Mouse (Mus musculus): ENCODE results near the gene Tmem50b. TPM values are rescaled to one million over a fixed set of nuclear protein-coding genes. Genes with fewer than 3 reads are reported as not detected.

Gene Tmem50b
- polyA plus RNA-seq, 1 experiment: 37.8 TPM

- no peaks in the 10 kb centered on the region for H3K36me3 ChIP-seq (ENCODE audit: control insufficient read depth, insufficient read depth, low read length)
- DNase-seq: no peak
- H3K27ac ChIP-seq (ENCODE audit: control insufficient read depth, insufficient read depth, low read length): no peak overlapping the region
- H3K27me3 ChIP-seq (ENCODE audit: control insufficient read depth, insufficient read depth, low read length): no peaks in the 10 kb centered on the region
- peaks cover 6% of the 10 kb centered on the region; the same call in 1 of the 2 replicates for H3K4me1 ChIP-seq (replicated peaks; ENCODE audit: control insufficient read depth, insufficient read depth, low read length)
- TF ChIP-seq POLR2A (IDR thresholded peaks at IDR 0.05; ENCODE audit: control insufficient read depth, extremely low read depth, insufficient read depth, low read length, poor library complexity): no peak
- no peak for TF ChIP-seq CTCF (IDR thresholded peaks at IDR 0.05; ENCODE audit: borderline replicate concordance, control insufficient read depth, extremely low read depth, insufficient read depth, low read length, poor library complexity)
- H3K4me3 ChIP-seq (ENCODE audit: control insufficient read depth, insufficient read depth, low read length): no peak overlapping the region
- WGBS: 58% methylated on average over 9 of the region's 9 CpGs
These were observed 4.1 kb upstream of the Tmem50b start for GRCm38 (mm10) chr16:91601693-91602092.

DNA sequence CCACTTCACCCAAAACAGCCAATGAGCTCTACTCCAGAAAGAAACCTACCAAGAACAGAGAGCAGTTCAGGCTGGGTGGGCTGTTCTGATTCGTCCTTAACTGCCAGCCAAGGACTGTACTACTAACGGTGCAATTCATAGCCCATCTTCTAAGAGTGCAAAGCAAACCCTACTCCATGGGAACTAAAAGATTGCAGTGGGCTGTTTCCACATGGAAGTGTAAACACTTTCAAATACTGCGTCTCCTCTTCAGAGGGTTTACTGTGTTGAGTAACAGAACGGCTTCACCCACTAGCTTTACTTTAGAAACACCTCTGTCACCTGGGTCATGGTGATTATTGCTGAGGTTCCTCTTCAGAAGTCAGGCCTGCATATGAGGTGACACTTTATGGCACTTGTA lies 3.5 kb upstream of the Tmem50b start:
- H3K27ac ChIP-seq (ENCODE audit: control insufficient read depth, insufficient read depth, low read length): no peak overlapping the region
- DNase-seq: no peak
- no peak for TF ChIP-seq CTCF (IDR thresholded peaks at IDR 0.05; ENCODE audit: borderline replicate concordance, control insufficient read depth, extremely low read depth, insufficient read depth, low read length, poor library complexity)
- no peak for TF ChIP-seq POLR2A (IDR thresholded peaks at IDR 0.05; ENCODE audit: control insufficient read depth, extremely low read depth, insufficient read depth, low read length, poor library complexity)
- peaks cover 7% of the 10 kb centered on the region; the same call in 1 of the 2 replicates for H3K4me1 ChIP-seq (replicated peaks; ENCODE audit: control insufficient read depth, insufficient read depth, low read length)
- WGBS: 91% methylated on average over 4 of the region's 4 CpGs
- no peak overlapping the region for H3K4me3 ChIP-seq (ENCODE audit: control insufficient read depth, insufficient read depth, low read length)
- H3K36me3 ChIP-seq (ENCODE audit: control insufficient read depth, insufficient read depth, low read length): no peaks in the 10 kb centered on the region
- H3K27me3 ChIP-seq (ENCODE audit: control insufficient read depth, insufficient read depth, low read length): no peaks in the 10 kb centered on the region

- Histone ChIP-seq H3K27ac (ENCODE audit: control insufficient read depth, insufficient read depth, low read length) (no peak overlapping the region), H3K27me3 (ENCODE audit: control insufficient read depth, insufficient read depth, low read length) (no peaks in the 10 kb centered on the region), H3K4me1 (replicated peaks; ENCODE audit: control insufficient read depth, insufficient read depth, low read length) (peaks cover 17% of the 10 kb centered on the region), H3K4me3 (ENCODE audit: control insufficient read depth, insufficient read depth, low read length) (no peak overlapping the region), H3K36me3 (ENCODE audit: control insufficient read depth, insufficient read depth, low read length) (no peaks in the 10 kb centered on the region)
- no peak for DNase-seq
- TF ChIP-seq POLR2A (IDR thresholded peaks at IDR 0.05; ENCODE audit: control insufficient read depth, extremely low read depth, insufficient read depth, low read length, poor library complexity): no peak
- TF ChIP-seq CTCF (IDR thresholded peaks at IDR 0.05; ENCODE audit: borderline replicate concordance, control insufficient read depth, extremely low read depth, insufficient read depth, low read length, poor library complexity): no peak
These were observed 1.6 kb upstream of the Tmem50b start for GRCm38 (mm10) chr16:91599242-91599641.

- Histone ChIP-seq H3K36me3 (ENCODE audit: control insufficient read depth, insufficient read depth, low read length) (no peaks in the 10 kb centered on the region), H3K27me3 (ENCODE audit: control insufficient read depth, insufficient read depth, low read length) (no peaks in the 10 kb centered on the region), H3K4me1 (replicated peaks; ENCODE audit: control insufficient read depth, insufficient read depth, low read length) (peaks cover 39% of the 10 kb centered on the region), H3K27ac (ENCODE audit: control insufficient read depth, insufficient read depth, low read length) (no peak overlapping the region), H3K4me3 (ENCODE audit: control insufficient read depth, insufficient read depth, low read length) (peak overlapping the region; percentile 68)
- TF ChIP-seq POLR2A (IDR thresholded peaks at IDR 0.05; ENCODE audit: control insufficient read depth, extremely low read depth, insufficient read depth, low read length, poor library complexity) (no peak), CTCF (IDR thresholded peaks at IDR 0.05; ENCODE audit: borderline replicate concordance, control insufficient read depth, extremely low read depth, insufficient read depth, low read length, poor library complexity) (no peak)
- under 1% methylated on average over 73 of the region's 75 CpGs for WGBS
- peak; percentile 39 for DNase-seq
These were observed 575 bp downstream of the Tmem50b start for GRCm38 (mm10) chr16:91596779-91597671.

DNA sequence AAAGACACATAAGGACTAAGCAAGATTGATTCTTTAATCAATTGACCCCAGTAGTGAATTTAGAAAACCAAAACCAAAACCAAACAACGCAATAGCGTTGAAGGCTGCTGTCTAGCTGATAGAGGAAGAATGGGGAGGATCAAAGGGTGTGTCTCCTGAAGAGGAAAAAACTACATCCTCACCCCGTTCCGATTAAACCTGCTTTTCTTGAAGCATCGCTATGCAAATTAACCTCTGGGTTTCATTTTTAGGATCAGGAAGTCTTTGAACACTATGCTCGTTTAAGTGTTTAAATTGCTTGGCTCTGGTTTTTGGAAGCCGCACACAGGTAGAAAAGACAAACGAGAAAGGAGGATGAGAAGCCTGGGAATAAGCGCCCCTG lies 1.2 kb downstream of the Tmem50b start:
- Histone ChIP-seq H3K36me3 (ENCODE audit: control insufficient read depth, insufficient read depth, low read length) (no peaks in the 10 kb centered on the region), H3K4me1 (replicated peaks; ENCODE audit: control insufficient read depth, insufficient read depth, low read length) (peaks cover 41% of the 10 kb centered on the region), H3K27me3 (ENCODE audit: control insufficient read depth, insufficient read depth, low read length) (no peaks in the 10 kb centered on the region), H3K27ac (ENCODE audit: control insufficient read depth, insufficient read depth, low read length) (no peak overlapping the region), H3K4me3 (ENCODE audit: control insufficient read depth, insufficient read depth, low read length) (peak overlapping the region; percentile 68)
- TF ChIP-seq CTCF (IDR thresholded peaks at IDR 0.05; ENCODE audit: borderline replicate concordance, control insufficient read depth, extremely low read depth, insufficient read depth, low read length, poor library complexity) (no peak), POLR2A (IDR thresholded peaks at IDR 0.05; ENCODE audit: control insufficient read depth, extremely low read depth, insufficient read depth, low read length, poor library complexity) (no peak)
- DNase-seq: no peak
- 4% methylated on average over 9 of the region's 9 CpGs for WGBS

GRCm38 (mm10) chr16:91595076-91595475 lies 2.5 kb downstream of the Tmem50b start:
- Histone ChIP-seq H3K27me3 (ENCODE audit: control insufficient read depth, insufficient read depth, low read length) (no peaks in the 10 kb centered on the region), H3K4me3 (ENCODE audit: control insufficient read depth, insufficient read depth, low read length) (no peak overlapping the region), H3K27ac (ENCODE audit: control insufficient read depth, insufficient read depth, low read length) (no peak overlapping the region; the same call in 1 of the 2 replicates), H3K4me1 (replicated peaks; ENCODE audit: control insufficient read depth, insufficient read depth, low read length) (peaks cover 44% of the 10 kb centered on the region), H3K36me3 (ENCODE audit: control insufficient read depth, insufficient read depth, low read length) (no peaks in the 10 kb centered on the region)
- no peak for DNase-seq
- 85% methylated on average over 6 of the region's 6 CpGs for WGBS
- TF ChIP-seq CTCF (IDR thresholded peaks at IDR 0.05; ENCODE audit: borderline replicate concordance, control insufficient read depth, extremely low read depth, insufficient read depth, low read length, poor library complexity) (no peak), POLR2A (IDR thresholded peaks at IDR 0.05; ENCODE audit: control insufficient read depth, extremely low read depth, insufficient read depth, low read length, poor library complexity) (no peak)
